ENCODE assay signal across 17 mouse cellular contexts in the genomic region with DNA sequence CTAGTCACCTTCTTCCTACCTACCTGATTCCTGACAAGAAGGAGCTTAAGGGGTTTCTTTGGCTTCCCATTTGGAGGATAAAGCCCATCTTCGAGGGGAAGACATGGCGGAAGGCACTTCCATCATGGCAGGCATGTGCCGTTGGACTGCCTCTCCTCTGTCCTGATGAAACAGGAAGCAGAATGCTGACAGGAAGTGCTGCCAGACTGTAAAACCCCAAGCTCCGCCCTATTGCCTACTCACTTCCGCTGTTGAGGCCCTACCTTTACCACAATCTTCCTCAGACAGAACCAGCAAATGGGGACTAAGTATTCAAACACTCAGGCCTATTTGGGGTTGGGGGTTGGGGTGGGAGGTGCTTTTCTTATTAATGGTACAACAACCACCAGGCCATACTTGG.
A peak's percentile ranks its signal among the peaks of the same experiment; 100 is the strongest.
DNase-seq lines count a peak whose midpoint lies in the region; ATAC-seq and TF ChIP-seq lines count a peak whose summit lies in the region.
"Had no signal": no experiment of that assay in that cellular context is flagged by ENCODE, and none has a peak within 500 bp of the region (broad histone marks: within the 10 kb centered on the region; RNA-seq: fewer than 3 reads in every experiment).

No protein-coding gene starts in this region.

- H3K27me3 ChIP-seq in thymus, adult 2 months (ENCODE audit: control insufficient read depth, insufficient read depth, low read length), result no peaks in the 10 kb centered on the region
- H3K27me3 ChIP-seq in embryonic facial prominence, embryonic 14.5 days (replicated peaks; ENCODE audit: control insufficient read depth, insufficient read depth, low read length), result no peaks in the 10 kb centered on the region
- no peaks in the 10 kb centered on the region for H3K27me3 ChIP-seq in limb, embryonic 15.5 days
- no peaks in the 10 kb centered on the region for H3K27me3 ChIP-seq in hindbrain, embryonic 12.5 days
- H3K27me3 ChIP-seq: hindbrain, embryonic 15.5 days; neural tube, embryonic 15.5 days; Patski had no signal

- peaks cover 5% of the 10 kb centered on the region for H3K4me1 ChIP-seq in thymus, adult 2 months (replicated peaks; ENCODE audit: control insufficient read depth, insufficient read depth, low read length)
- peaks cover 9% of the 10 kb centered on the region for H3K4me1 ChIP-seq in embryonic facial prominence, embryonic 14.5 days (ENCODE audit: control insufficient read depth, insufficient read depth, low read length)
- H3K4me1 ChIP-seq in limb, embryonic 15.5 days, result peaks cover 20% of the 10 kb centered on the region
- H3K4me1 ChIP-seq in hindbrain, embryonic 12.5 days, result 0 out of 2 replicates have a peak, but pooled peaks cover 3% of the 10 kb centered on the region
- H3K4me1 ChIP-seq: hindbrain, embryonic 15.5 days; neural tube, embryonic 15.5 days had no signal

- no peak overlapping the region for H3K9ac ChIP-seq in embryonic facial prominence, embryonic 14.5 days (ENCODE audit: low read depth, low read length)
- H3K9ac ChIP-seq in limb, embryonic 15.5 days, result no peak overlapping the region
- no peak overlapping the region for H3K9ac ChIP-seq in hindbrain, embryonic 12.5 days
- H3K9ac ChIP-seq: hindbrain, embryonic 15.5 days; neural tube, embryonic 15.5 days had no signal

- H3K4me3 ChIP-seq in thymus, adult 2 months (ENCODE audit: control insufficient read depth, insufficient read depth, low read length), result no peak overlapping the region
- no peak overlapping the region for H3K4me3 ChIP-seq in embryonic facial prominence, embryonic 14.5 days (ENCODE audit: low read depth, low read length)
- no peak overlapping the region for H3K4me3 ChIP-seq in limb, embryonic 15.5 days
- no peak overlapping the region for H3K4me3 ChIP-seq in hindbrain, embryonic 12.5 days
- H3K4me3 ChIP-seq: hindbrain, embryonic 15.5 days; neural tube, embryonic 15.5 days had no signal

- no peak for TF ChIP-seq CTCF in thymus, adult 2 months (IDR thresholded peaks at IDR 0.05; ENCODE audit: borderline replicate concordance, control insufficient read depth, extremely low read depth, insufficient read depth, low read length, poor library complexity)

- 52% methylated on average over 5 of the region's 5 CpGs for WGBS in thymus, adult 2 months
- WGBS in embryonic facial prominence, embryonic 14.5 days, result 89% methylated on average over 5 of the region's 5 CpGs
- WGBS in limb, embryonic 15.5 days, result 94% methylated on average over 5 of the region's 5 CpGs
- WGBS in hindbrain, embryonic 12.5 days, result 94% methylated on average over 5 of the region's 5 CpGs

- no peak for TF ChIP-seq POLR2A in thymus, adult 2 months (IDR thresholded peaks at IDR 0.05; ENCODE audit: control insufficient read depth, extremely low read depth, insufficient read depth, low read length, poor library complexity)

- DNase-seq in thymus, postnatal 14 days, result peak; percentile 32
- no peak for DNase-seq in thymus, adult 2 months
- DNase-seq in embryonic facial prominence, embryonic 14.5 days (ENCODE audit: low spot score), result no peak
- no peak for DNase-seq in ovary, postnatal 10 days (ENCODE audit: low spot score)
- DNase-seq in left cerebral cortex, postnatal 10 days (ENCODE audit: extremely low spot score in 1 of 2, low spot score in 2 of 2), result no peak
- DNase-seq in frontal cortex, adult 2 months (ENCODE audit: extremely low spot score in 1 of 2, low spot score in 1 of 2), result no peak
- DNase-seq: adrenal gland, adult 8-10 months; cerebellum, adult 8-10 months; heart, adult 11 months; kidney, adult 8-10 months; lung, postnatal 4 days; right cerebral cortex, postnatal 14 days had no signal

- H3K27ac ChIP-seq in thymus, adult 2 months (ENCODE audit: control insufficient read depth, insufficient read depth, low read length), result no peak overlapping the region
- peak overlapping the region; percentile 58; the same call in 1 of the 2 replicates for H3K27ac ChIP-seq in embryonic facial prominence, embryonic 14.5 days (replicated peaks; ENCODE audit: low read depth, low read length)
- H3K27ac ChIP-seq in limb, embryonic 15.5 days, result peak overlapping the region; percentile 62
- H3K27ac ChIP-seq in hindbrain, embryonic 12.5 days, result no peak overlapping the region
- H3K27ac ChIP-seq: hindbrain, embryonic 15.5 days; neural tube, embryonic 15.5 days had no signal

- H3K4me2 ChIP-seq in embryonic facial prominence, embryonic 14.5 days (ENCODE audit: low read depth, low read length), result no peak overlapping the region
- no peak overlapping the region for H3K4me2 ChIP-seq in limb, embryonic 15.5 days
- H3K4me2 ChIP-seq in hindbrain, embryonic 12.5 days (replicated peaks), result no peak overlapping the region
- H3K4me2 ChIP-seq: hindbrain, embryonic 15.5 days; neural tube, embryonic 15.5 days had no signal

- intact Hi-C loops in left cerebral cortex, postnatal 10 days (cut with DNase I), result no loop called here

- H3K36me3 ChIP-seq in thymus, adult 2 months (ENCODE audit: control insufficient read depth, insufficient read depth, low read length), result no peaks in the 10 kb centered on the region
- H3K36me3 ChIP-seq in embryonic facial prominence, embryonic 14.5 days (ENCODE audit: control insufficient read depth, insufficient read depth, low read length), result no peaks in the 10 kb centered on the region
- no peaks in the 10 kb centered on the region for H3K36me3 ChIP-seq in limb, embryonic 15.5 days
- no peaks in the 10 kb centered on the region for H3K36me3 ChIP-seq in hindbrain, embryonic 12.5 days
- H3K36me3 ChIP-seq: hindbrain, embryonic 15.5 days; neural tube, embryonic 15.5 days had no signal

- no peak for ATAC-seq in embryonic facial prominence, embryonic 14.5 days (ENCODE audit: low read depth)
- ATAC-seq in limb, embryonic 15.5 days (ENCODE audit: insufficient number of reproducible peaks, low FRiP score, low TSS enrichment, low read depth), result no peak
- ATAC-seq in hindbrain, embryonic 12.5 days (ENCODE audit: low FRiP score), result no peak

- no peaks in the 10 kb centered on the region for H3K9me3 ChIP-seq in embryonic facial prominence, embryonic 14.5 days (ENCODE audit: control insufficient read depth, low read length)
- no peaks in the 10 kb centered on the region for H3K9me3 ChIP-seq in limb, embryonic 15.5 days
- 0 out of 2 replicates have a peak, but pooled peaks cover 5% of the 10 kb centered on the region for H3K9me3 ChIP-seq in hindbrain, embryonic 12.5 days (replicated peaks)
- H3K9me3 ChIP-seq: hindbrain, embryonic 15.5 days; neural tube, embryonic 15.5 days had no signal

Comparison
In these comparisons a context has a peak if more than half of its experiments do, and no peak if none do; other contexts are left out.
1. H3K27ac ChIP-seq: peak in embryonic facial prominence, embryonic 14.5 days (single experiment) and limb, embryonic 15.5 days (single experiment); none in thymus, adult 2 months (single experiment) and hindbrain, embryonic 12.5 days (single experiment).